Mouse (Mus musculus): ENCODE measurements around the gene Ssty2.
"Not testable (repeated sequence)": the region's sequence is repeated elsewhere in the genome, so short reads cannot be mapped to it uniquely, and the experiment has no call there.

The Ssty2 gene

DNA sequence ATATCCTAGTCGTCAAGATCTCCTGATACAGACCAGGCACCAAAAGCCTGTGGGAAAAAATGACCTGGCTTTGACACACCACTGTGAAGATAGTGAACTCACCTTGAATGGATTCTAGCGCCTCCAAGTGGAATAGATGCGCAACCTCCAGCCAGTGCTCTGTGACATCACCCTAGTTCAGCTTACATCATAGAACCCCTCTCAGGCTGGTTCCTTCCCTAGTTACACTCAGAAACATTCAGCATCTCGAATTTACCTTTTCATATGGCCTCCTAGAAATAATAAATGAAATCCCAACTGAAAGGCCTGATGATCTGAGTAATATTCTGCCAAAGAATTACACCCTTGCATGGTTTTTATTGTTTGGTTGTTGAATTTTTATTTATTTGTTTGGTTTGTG is at the start of gene Ssty2:
Gene Ssty2 (minus strand): TSS at position 101 of the 400 bp plus-strand sequence.
- DNase-seq (ENCODE audit: low read depth, low spot score); H3K36me3 ChIP-seq (ENCODE audit: control insufficient read depth, insufficient read depth, low read length, poor library complexity, severe bottlenecking); H3K27me3 ChIP-seq (ENCODE audit: control insufficient read depth, insufficient read depth, low read length, poor library complexity, severe bottlenecking): not testable (repeated sequence)
